Mouse (Mus musculus) liver, embryonic 14.5 days (tissue): Measurements from ENCODE around the gene Olfr307. TPM values are rescaled to one million over a fixed set of nuclear protein-coding genes. Genes with fewer than 3 reads are reported as not detected.

Experiments
- ATAC-seq: fragments of 200-750 bp; cut with Nextera tagmentation; 2 replicates; pipeline ENCODE4 v1.8.0; 2017; ENCODE audit warnings: moderate number of reproducible peaks, mild to moderate bottlenecking, moderate library complexity; ENCODE audit not compliant: insufficient read depth
- DNase-seq, 3 experiments: peaks; one replicate each; pipeline ENCODE4 v3.0.0-alpha.2; 2012 to 2013; ENCODE audit warnings: low read depth in 3 of 3, low spot score in 3 of 3
- H3K27ac ChIP-seq: fragments of 300-500 bp; sonication (generic); 2 replicates; pipeline ENCODE4 v1.5.1; 2014; ENCODE audit warnings: moderate library complexity, mild to moderate bottlenecking, control low read depth, inconsistent platforms
- H3K27me3 ChIP-seq: fragments of 300-500 bp; sonication (generic); 2 replicates; pipeline ENCODE4 v1.6.1; 2014; ENCODE audit warnings: mild to moderate bottlenecking, low read length, moderate library complexity; ENCODE audit not compliant: control insufficient read depth, insufficient read depth
- H3K36me3 ChIP-seq: fragments of 300-500 bp; sonication (generic); replicated peaks from 2 replicates; pipeline ENCODE4 v1.6.1; 2014; ENCODE audit warnings: low read depth; ENCODE audit not compliant: control insufficient read depth, insufficient read depth
- H3K4me1 ChIP-seq, 2 experiments: fragments of 200-500 bp in 1 of 2; fragments of 300-500 bp in 1 of 2; sonication (generic) in 1 of 2; replicated peaks; 2 replicates each; pipeline ENCODE4 v1.6.1; 2012 to 2014; ENCODE audit warnings: antibody characterized with exemption in 1 of 2, inconsistent platforms in 1 of 2, low read length in 1 of 2; ENCODE audit not compliant: control insufficient read depth in 2 of 2, insufficient read depth in 2 of 2
- H3K4me2 ChIP-seq: fragments of 300-500 bp; sonication (generic); 2 replicates; pipeline ENCODE4 v1.6.1; 2014; ENCODE audit warnings: low read depth, mild to moderate bottlenecking, control low read depth, moderate library complexity
- H3K4me3 ChIP-seq, 2 experiments: fragments of 200-500 bp in 1 of 2; fragments of 300-500 bp in 1 of 2; sonication (generic) in 1 of 2; 2 replicates each; pipeline ENCODE4 v1.5.1; 2012 to 2014; ENCODE audit warnings: low read depth in 2 of 2, low read length in 2 of 2, mild to moderate bottlenecking in 2 of 2, control low read depth in 1 of 2, inconsistent platforms in 1 of 2, moderate library complexity in 1 of 2; ENCODE audit not compliant: insufficient read depth in 1 of 2
- H3K9ac ChIP-seq: fragments of 300-500 bp; sonication (generic); replicated peaks from 2 replicates; pipeline ENCODE4 v1.6.1; 2014; ENCODE audit warnings: mild to moderate bottlenecking, control low read depth, moderate library complexity
- H3K9me3 ChIP-seq: fragments of 300-500 bp; sonication (generic); 2 replicates; pipeline ENCODE4 v1.6.1; 2016; ENCODE audit warnings: low read length, mixed read lengths; ENCODE audit not compliant: control insufficient read depth
- CTCF ChIP-seq: IDR thresholded peaks from 2 replicates; pipeline ENCODE4 v1.5.1; 2016; ENCODE audit warnings: antibody characterized with exemption, low read depth, control low read depth
- EP300 ChIP-seq: IDR thresholded peaks from 2 replicates; pipeline ENCODE4 v1.6.1; 2016; ENCODE audit warnings: antibody characterized with exemption, low read depth
- WGBS: fragments of 180-500 bp; shearing (Covaris S2); extraction: QIAGEN DNeasy Blood & Tissue Kit; methylation state at CpG from one replicate; pipeline ENCODE4 v1.1.7; 2014; ENCODE audit not compliant: insufficient replicate concordance; 5-methylcytosine and 5-hydroxymethylcytosine counted together
- microRNA-seq: library from miRNA; unstranded; fragments of <30 nt; microRNA quantifications from one replicate; pipeline ENCODE4, GENCODE M21; 2016
- polyA plus RNA-seq, 2 experiments: library from polyadenylated mRNA; depleted of rRNA in 1 of 2; stranded (reverse) in 1 of 2; unstranded in 1 of 2; fragments of >200 nt; fragmentation: Nextera tagmentation in 1 of 2; extraction: Ambion mirVana in 1 of 2; gene quantifications; 2 replicates each; pipeline versions ENCODE4 v1.2.1 to v1.2.3; 2012 to 2014

Olfr307 gene
- polyA plus RNA-seq, 2 experiments, result not detected

- TF ChIP-seq CTCF (no peak), EP300 (no peak)
- no peak overlapping the region for H3K4me3 ChIP-seq
- H3K4me2 ChIP-seq, result no peak overlapping the region
- no peak overlapping the region for H3K9ac ChIP-seq
- ATAC-seq (no peak), DNase-seq (no peak)
- H3K27ac ChIP-seq, result no peak overlapping the region
- no peaks in the 10 kb centered on the region for H3K27me3 ChIP-seq
- WGBS, result 43% methylated on average over 3 of the region's 3 CpGs
- H3K36me3 ChIP-seq, result no peaks in the 10 kb centered on the region
- no peaks in the 10 kb centered on the region for H3K9me3 ChIP-seq
- H3K4me1 ChIP-seq, result no peaks in the 10 kb centered on the region
Observed at GRCm38 (mm10) chr7:86344253-86344652, 6.9 kb upstream of the Olfr307 start.

- no peak for ATAC-seq
- Histone ChIP-seq H3K4me2 (no peak overlapping the region), H3K27me3 (no peaks in the 10 kb centered on the region), H3K4me3 (no peak overlapping the region), H3K4me1 (no peaks in the 10 kb centered on the region), H3K36me3 (no peaks in the 10 kb centered on the region), H3K9me3 (no peaks in the 10 kb centered on the region), H3K9ac (no peak overlapping the region), H3K27ac (no peak overlapping the region)
- DNase-seq, result no peak
- no peak for TF ChIP-seq EP300
- TF ChIP-seq CTCF, result no peak
- 55% methylated on average over 14 of the region's 14 CpGs for WGBS
Observed at GRCm38 (mm10) chr7:86342881-86343565, 5.6 kb upstream of the Olfr307 start.

DNA sequence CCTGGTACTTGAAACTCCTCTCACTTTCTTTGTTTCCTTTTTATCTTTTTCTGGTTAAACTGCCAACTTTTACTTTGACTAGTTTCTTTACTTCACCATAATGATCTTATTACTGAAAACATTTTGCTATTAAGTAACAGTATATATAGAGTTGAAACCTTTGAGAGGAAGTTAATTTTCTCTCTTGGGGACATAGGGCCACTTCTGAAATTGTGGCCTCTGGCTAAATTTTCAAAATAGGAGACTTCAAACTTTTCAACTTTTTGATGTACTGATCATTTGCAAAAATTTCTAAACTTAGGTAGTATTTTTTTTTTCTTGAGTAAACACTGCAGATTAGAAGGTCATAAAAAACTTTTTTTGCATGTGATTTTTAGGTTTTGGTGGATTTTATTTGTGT lies 11.9 kb downstream of the Olfr307 start, which contains the start of gene Olfr308:
Gene Olfr308, minus strand, starts transcription at position 101 of the 400 bp plus-strand sequence.
- Histone ChIP-seq H3K4me2 (no peak within 1 kb of the TSS), H3K36me3 (no peaks in the 10 kb centered on the region), H3K27ac (no peak within 1 kb of the TSS), H3K27me3 (no peaks in the 10 kb centered on the region), H3K9me3 (no peaks in the 10 kb centered on the region), H3K4me3 (no peak within 1 kb of the TSS), H3K9ac (no peak within 1 kb of the TSS), H3K4me1 (no peaks in the 10 kb centered on the region)
- ATAC-seq (no peak), DNase-seq (no peak)
- TF ChIP-seq CTCF, result no peak

DNA sequence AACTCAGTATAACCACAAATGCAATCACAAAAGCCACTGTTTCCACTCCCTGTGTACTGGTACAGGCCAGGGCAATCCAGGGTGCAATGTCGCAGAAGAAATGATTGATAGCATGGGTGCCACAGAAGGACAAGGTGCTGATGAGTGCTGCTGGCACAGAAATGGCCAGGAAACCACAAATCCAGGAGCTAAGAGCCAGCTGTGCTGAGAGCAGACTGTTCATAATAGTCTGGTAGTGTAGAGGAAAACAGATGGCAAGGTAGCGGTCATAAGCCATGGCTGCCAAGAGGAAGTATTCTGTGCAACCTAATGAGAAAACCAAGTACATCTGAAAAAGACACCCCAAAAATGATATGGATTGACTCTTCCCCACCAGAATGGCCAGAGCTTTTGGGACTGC lies 16.1 kb downstream of the Olfr307 start:
- Histone ChIP-seq H3K4me3 (no peak overlapping the region), H3K9me3 (no peaks in the 10 kb centered on the region), H3K36me3 (no peaks in the 10 kb centered on the region), H3K27ac (no peak overlapping the region), H3K27me3 (no peaks in the 10 kb centered on the region), H3K4me1 (no peaks in the 10 kb centered on the region), H3K4me2 (no peak overlapping the region), H3K9ac (no peak overlapping the region)
- ATAC-seq (no peak), DNase-seq (no peak)
- WGBS, result 62% methylated on average over 2 of the region's 2 CpGs
- no peak for TF ChIP-seq EP300

DNA sequence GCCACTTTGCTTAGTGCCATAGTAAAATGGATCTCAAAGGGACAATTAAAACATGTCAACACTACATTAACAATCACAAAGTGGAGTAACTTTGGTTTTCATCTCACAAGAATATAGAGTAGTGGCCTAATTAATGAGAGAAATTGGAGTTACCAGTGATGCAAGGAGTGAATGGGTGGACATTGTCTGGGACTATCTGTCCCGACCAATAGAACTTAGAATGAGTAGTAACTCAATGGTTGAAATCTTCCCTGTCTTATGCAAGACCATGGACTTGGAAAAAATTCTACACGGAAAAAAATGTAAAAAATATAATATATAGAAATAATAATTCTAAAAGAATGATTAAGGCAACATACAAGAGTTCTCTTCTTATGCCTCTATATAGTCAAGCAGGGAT lies 23.8 kb downstream of the Olfr307 start, which contains the start of gene Olfr309:
Gene Olfr309, minus strand, starts transcription at position 101 of the 400 bp plus-strand sequence.
- Histone ChIP-seq H3K9ac (no peak within 1 kb of the TSS), H3K27me3 (no peaks in the 10 kb centered on the region), H3K36me3 (no peaks in the 10 kb centered on the region), H3K4me2 (no peak within 1 kb of the TSS), H3K4me1 (no peaks in the 10 kb centered on the region), H3K9me3 (no peaks in the 10 kb centered on the region), H3K27ac (no peak within 1 kb of the TSS), H3K4me3 (no peak within 1 kb of the TSS)
- WGBS, result 45% methylated on average over 2 of the region's 2 CpGs
- DNase-seq, result no peak
- no peak for ATAC-seq
- TF ChIP-seq EP300 (no peak), CTCF (no peak)

Small RNA genes lying within 50 kb of the gene (microRNA-seq; reads per million reads assigned to microRNA genes)
- gene Gm23192, result not detected

Other genes starting within 250 kb of the Olfr307 start
- gene Vmn2r75, start 165.8 kb downstream of the Olfr307 start, polyA plus RNA-seq (2012; rRNA removed), result not detected in 2 replicates
- not detected in 2 replicates for gene Vmn2r75, start 165.8 kb downstream of the Olfr307 start, polyA plus RNA-seq (2014; fragmentation: Nextera tagmentation; extraction: Ambion mirVana)
- gene Vmn2r76, start 91.3 kb downstream of the Olfr307 start, polyA plus RNA-seq (2012; rRNA removed), result not detected in 2 replicates
- gene Vmn2r76, start 91.3 kb downstream of the Olfr307 start, polyA plus RNA-seq (2014; fragmentation: Nextera tagmentation; extraction: Ambion mirVana), result not detected in 2 replicates
- not detected in 2 replicates for gene Olfr310, start 60.4 kb downstream of the Olfr307 start, polyA plus RNA-seq (2012; rRNA removed)
- not detected in 2 replicates for gene Olfr310, start 60.4 kb downstream of the Olfr307 start, polyA plus RNA-seq (2014; fragmentation: Nextera tagmentation; extraction: Ambion mirVana)
- gene Olfr309, start 23.9 kb downstream of the Olfr307 start, polyA plus RNA-seq (2012; rRNA removed), result not detected in 2 replicates
- gene Olfr309, start 23.9 kb downstream of the Olfr307 start, polyA plus RNA-seq (2014; fragmentation: Nextera tagmentation; extraction: Ambion mirVana), result not detected in 2 replicates
- gene Olfr308, start 12.0 kb downstream of the Olfr307 start, polyA plus RNA-seq (2012; rRNA removed), result not detected in 2 replicates
- gene Olfr308, start 12.0 kb downstream of the Olfr307 start, polyA plus RNA-seq (2014; fragmentation: Nextera tagmentation; extraction: Ambion mirVana), result not detected in 2 replicates
- gene Olfr305, start 29.3 kb upstream of the Olfr307 start, polyA plus RNA-seq (2012; rRNA removed), result not detected in 2 replicates
- gene Olfr305, start 29.3 kb upstream of the Olfr307 start, polyA plus RNA-seq (2014; fragmentation: Nextera tagmentation; extraction: Ambion mirVana), result not detected in 2 replicates
- gene Olfr304, start 49.1 kb upstream of the Olfr307 start, polyA plus RNA-seq (2012; rRNA removed), result not detected in 2 replicates
- gene Olfr304, start 49.1 kb upstream of the Olfr307 start, polyA plus RNA-seq (2014; fragmentation: Nextera tagmentation; extraction: Ambion mirVana), result not detected in 2 replicates
- not detected in 2 replicates for gene Olfr303, start 60.2 kb upstream of the Olfr307 start, polyA plus RNA-seq (2012; rRNA removed)
- not detected in 2 replicates for gene Olfr303, start 60.2 kb upstream of the Olfr307 start, polyA plus RNA-seq (2014; fragmentation: Nextera tagmentation; extraction: Ambion mirVana)
- gene Olfr301, start 66.3 kb upstream of the Olfr307 start, polyA plus RNA-seq (2012; rRNA removed), result not detected in 2 replicates
- gene Olfr301, start 66.3 kb upstream of the Olfr307 start, polyA plus RNA-seq (2014; fragmentation: Nextera tagmentation; extraction: Ambion mirVana), result not detected in 2 replicates
- not detected in 2 replicates for gene Olfr299, start 122.3 kb upstream of the Olfr307 start, polyA plus RNA-seq (2012; rRNA removed)
- not detected in 2 replicates for gene Olfr299, start 122.3 kb upstream of the Olfr307 start, polyA plus RNA-seq (2014; fragmentation: Nextera tagmentation; extraction: Ambion mirVana)
- not detected in 2 replicates for gene Olfr298, start 154.9 kb upstream of the Olfr307 start, polyA plus RNA-seq (2012; rRNA removed)
- gene Olfr298, start 154.9 kb upstream of the Olfr307 start, polyA plus RNA-seq (2014; fragmentation: Nextera tagmentation; extraction: Ambion mirVana), result not detected in 2 replicates
- not detected in 2 replicates for gene Olfr297, start 182.4 kb upstream of the Olfr307 start, polyA plus RNA-seq (2012; rRNA removed)
- not detected in 2 replicates for gene Olfr297, start 182.4 kb upstream of the Olfr307 start, polyA plus RNA-seq (2014; fragmentation: Nextera tagmentation; extraction: Ambion mirVana)
- not detected in 2 replicates for gene Olfr295, start 246.3 kb upstream of the Olfr307 start, polyA plus RNA-seq (2012; rRNA removed)
- not detected in 2 replicates for gene Olfr295, start 246.3 kb upstream of the Olfr307 start, polyA plus RNA-seq (2014; fragmentation: Nextera tagmentation; extraction: Ambion mirVana)